Mouse (Mus musculus): ENCODE measurements at regions not wholly inside any gene's neighbourhood (a gene's known extent, or its start where the extent isn't known, plus 50 kb on each side); places are given as distances from the start of the nearest gene placed in this dataset.
A peak's percentile ranks its signal among the peaks of the same experiment; 100 is the strongest.

DNA sequence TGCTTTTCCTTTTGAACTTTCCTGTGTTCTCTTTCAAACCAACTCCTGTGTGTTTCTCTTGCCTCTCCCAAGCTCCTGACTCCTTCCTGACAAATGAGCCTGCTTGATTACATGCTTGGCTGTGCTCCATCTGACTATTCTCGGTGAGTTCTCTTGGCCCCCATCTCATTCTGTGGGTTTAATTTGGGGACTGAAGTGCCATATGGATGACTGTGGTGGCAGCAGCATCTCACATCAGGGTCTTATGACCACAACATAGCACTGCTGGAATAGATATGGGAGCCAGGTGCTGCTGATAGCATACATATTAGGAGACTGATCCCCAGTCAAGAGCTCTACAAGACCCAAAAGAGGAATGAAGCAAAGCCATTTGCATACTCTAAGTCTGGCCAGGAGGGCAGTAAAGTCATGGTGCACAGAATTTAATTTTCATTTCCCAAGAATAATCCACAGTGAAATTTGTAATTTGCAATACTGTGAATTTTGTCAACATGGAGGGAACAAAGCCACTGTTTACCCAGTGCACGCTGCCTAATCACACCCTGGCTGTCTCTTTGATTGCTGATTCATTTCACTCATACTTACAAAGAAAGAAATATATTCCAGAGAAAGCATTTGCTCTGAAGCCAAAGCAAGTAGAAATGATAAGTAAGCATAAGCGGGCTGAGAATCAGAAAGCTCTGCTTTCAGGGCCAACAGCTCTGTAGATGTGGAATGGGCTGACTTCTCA, 1478.4 kb upstream of the Gm7489 start:
- Histone ChIP-seq H3K4me1 (ENCODE audit: control insufficient read depth, insufficient read depth, low read length) (no peaks in the 10 kb centered on the region), H3K9me3 (replicated peaks; ENCODE audit: control insufficient read depth, low read length) (no peaks in the 10 kb centered on the region), H3K27ac (ENCODE audit: low read length) (no peak overlapping the region), H3K9ac (ENCODE audit: low read length) (no peak overlapping the region), H3K4me3 (replicated peaks; ENCODE audit: low read length) (no peak overlapping the region), H3K36me3 (ENCODE audit: control insufficient read depth, insufficient read depth, low read length) (no peaks in the 10 kb centered on the region), H3K27me3 (ENCODE audit: control insufficient read depth, insufficient read depth, low read length) (no peaks in the 10 kb centered on the region), H3K4me2 (ENCODE audit: low read depth, low read length) (no peak overlapping the region)
- 52% methylated on average over 3 of the region's 3 CpGs for WGBS
- ATAC-seq (ENCODE audit: insufficient read depth, low FRiP score) = no peak

DNA sequence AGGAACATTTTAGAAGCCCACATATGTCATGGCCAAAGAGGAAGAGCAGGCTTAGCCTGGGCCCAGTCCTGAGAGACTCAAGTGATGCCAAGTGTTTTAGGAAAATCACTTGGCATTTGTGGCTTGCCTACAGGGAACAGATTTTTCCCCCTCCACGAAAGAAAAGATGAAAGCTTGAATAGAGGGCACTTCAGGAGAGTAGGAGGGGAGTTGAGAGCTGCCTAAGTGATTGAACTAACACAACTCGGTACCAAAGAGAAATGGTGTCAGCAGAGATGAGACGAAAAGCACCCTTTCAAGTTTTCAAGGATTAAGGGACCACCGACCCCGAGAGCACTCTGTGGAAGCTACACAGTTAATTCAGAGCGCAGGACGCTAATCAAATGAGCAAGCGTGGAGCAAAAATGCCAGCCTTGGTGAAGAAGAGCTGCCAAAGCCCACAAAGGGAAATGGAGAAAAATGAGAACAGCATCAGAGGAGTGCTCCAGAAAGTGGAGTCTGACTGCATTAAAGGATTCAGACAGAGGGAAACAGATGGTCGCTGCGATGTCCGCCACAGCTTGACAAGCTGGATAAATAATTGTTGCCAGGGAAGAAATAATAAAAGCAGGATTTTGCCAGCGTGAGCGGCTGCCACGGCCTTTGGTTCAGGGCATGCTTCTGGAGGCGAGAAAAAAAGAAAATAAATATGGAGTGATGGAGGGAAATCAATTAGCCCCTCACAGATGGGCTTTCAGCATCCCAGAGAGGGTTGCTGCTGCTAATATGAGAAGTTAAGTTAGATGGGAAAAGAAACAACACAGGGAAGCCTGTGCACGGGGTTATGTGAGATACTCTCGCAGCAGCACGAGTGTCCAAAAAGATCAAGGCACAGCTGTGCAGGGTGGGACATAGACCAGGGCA, 1471.6 kb upstream of the Gm7489 start:
- no peak overlapping the region for H3K9ac ChIP-seq (ENCODE audit: low read length)
- no peak overlapping the region for H3K27ac ChIP-seq (ENCODE audit: low read length)
- no peaks in the 10 kb centered on the region for H3K9me3 ChIP-seq (replicated peaks; ENCODE audit: control insufficient read depth, low read length)
- 38% methylated on average over 18 of the region's 18 CpGs for WGBS
- H3K4me1 ChIP-seq (ENCODE audit: control insufficient read depth, insufficient read depth, low read length) = no peaks in the 10 kb centered on the region
- H3K4me3 ChIP-seq (replicated peaks; ENCODE audit: low read length) = no peak overlapping the region
- H3K36me3 ChIP-seq (ENCODE audit: control insufficient read depth, insufficient read depth, low read length) = no peaks in the 10 kb centered on the region
- no peak for ATAC-seq (ENCODE audit: insufficient read depth, low FRiP score)
- H3K4me2 ChIP-seq (ENCODE audit: low read depth, low read length) = peak overlapping the region; percentile 30
- H3K27me3 ChIP-seq (ENCODE audit: control insufficient read depth, insufficient read depth, low read length) = no peaks in the 10 kb centered on the region

DNA sequence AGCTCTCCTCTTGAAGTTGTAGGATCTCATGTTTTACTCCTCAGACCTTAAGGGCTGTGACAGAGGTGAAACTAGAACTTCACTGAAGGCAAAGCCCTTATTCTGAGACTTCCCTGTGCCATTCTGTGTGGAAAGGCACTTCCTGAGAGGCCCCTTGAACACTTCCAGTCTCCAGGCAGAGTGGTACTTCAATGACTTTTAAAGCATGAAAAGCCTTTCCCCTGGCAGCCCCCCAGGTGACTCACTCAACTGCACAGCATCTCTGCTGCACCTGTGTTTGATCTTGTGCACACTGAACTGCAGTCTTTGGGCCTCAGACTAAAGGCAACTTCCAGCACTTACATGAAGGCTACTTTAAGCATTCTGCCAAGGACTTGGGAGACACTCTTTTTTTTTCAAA, 1458.7 kb upstream of the Gm7489 start:
- Histone ChIP-seq H3K36me3 (ENCODE audit: control insufficient read depth, insufficient read depth, low read length) (no peaks in the 10 kb centered on the region), H3K9me3 (replicated peaks; ENCODE audit: control insufficient read depth, low read length) (no peaks in the 10 kb centered on the region), H3K4me3 (replicated peaks; ENCODE audit: low read length) (no peak overlapping the region), H3K4me2 (ENCODE audit: low read depth, low read length) (no peak overlapping the region), H3K9ac (ENCODE audit: low read length) (no peak overlapping the region), H3K27me3 (ENCODE audit: control insufficient read depth, insufficient read depth, low read length) (no peaks in the 10 kb centered on the region), H3K4me1 (ENCODE audit: control insufficient read depth, insufficient read depth, low read length) (no peaks in the 10 kb centered on the region), H3K27ac (ENCODE audit: low read length) (no peak overlapping the region)
- ATAC-seq (ENCODE audit: insufficient read depth, low FRiP score) = no peak

DNA sequence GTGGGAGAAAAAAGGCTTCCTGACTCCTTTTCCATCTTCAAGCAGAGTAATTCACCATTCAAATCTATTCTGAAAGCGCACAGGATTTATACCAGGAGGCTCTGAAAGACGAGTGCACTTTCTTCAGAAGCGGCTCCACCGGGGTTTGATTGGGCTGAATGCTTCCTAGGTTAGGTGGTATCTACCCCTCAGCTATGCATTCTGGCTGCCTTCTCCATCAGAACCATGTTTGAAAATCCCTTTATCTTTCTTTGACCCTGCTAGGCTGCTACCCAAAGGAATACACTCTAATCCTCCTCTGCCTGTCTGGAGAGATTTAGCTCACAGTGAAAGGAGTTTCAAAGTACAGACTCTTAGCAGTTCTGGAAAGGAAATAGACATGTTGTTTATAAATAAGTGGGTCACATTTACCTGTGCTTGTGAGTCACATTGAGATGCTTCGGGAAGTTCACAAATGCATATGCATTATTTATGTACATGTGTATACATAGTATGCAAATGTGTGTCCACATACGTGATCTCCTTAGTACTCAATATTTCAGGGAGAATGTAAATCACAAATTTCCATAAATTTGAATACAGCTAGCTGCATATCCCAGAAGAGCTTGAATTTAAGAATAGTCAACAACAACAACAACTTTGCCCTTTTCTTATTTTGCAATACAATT, 1454.1 kb upstream of the Gm7489 start:
- Histone ChIP-seq H3K27ac (ENCODE audit: low read length) (no peak overlapping the region), H3K27me3 (ENCODE audit: control insufficient read depth, insufficient read depth, low read length) (no peaks in the 10 kb centered on the region), H3K9me3 (replicated peaks; ENCODE audit: control insufficient read depth, low read length) (no peaks in the 10 kb centered on the region), H3K36me3 (ENCODE audit: control insufficient read depth, insufficient read depth, low read length) (no peaks in the 10 kb centered on the region), H3K4me3 (replicated peaks; ENCODE audit: low read length) (no peak overlapping the region), H3K9ac (ENCODE audit: low read length) (no peak overlapping the region), H3K4me2 (ENCODE audit: low read depth, low read length) (no peak overlapping the region), H3K4me1 (ENCODE audit: control insufficient read depth, insufficient read depth, low read length) (no peaks in the 10 kb centered on the region)
- 88% methylated on average over 6 of the region's 6 CpGs for WGBS
- no peak for ATAC-seq (ENCODE audit: insufficient read depth, low FRiP score)

DNA sequence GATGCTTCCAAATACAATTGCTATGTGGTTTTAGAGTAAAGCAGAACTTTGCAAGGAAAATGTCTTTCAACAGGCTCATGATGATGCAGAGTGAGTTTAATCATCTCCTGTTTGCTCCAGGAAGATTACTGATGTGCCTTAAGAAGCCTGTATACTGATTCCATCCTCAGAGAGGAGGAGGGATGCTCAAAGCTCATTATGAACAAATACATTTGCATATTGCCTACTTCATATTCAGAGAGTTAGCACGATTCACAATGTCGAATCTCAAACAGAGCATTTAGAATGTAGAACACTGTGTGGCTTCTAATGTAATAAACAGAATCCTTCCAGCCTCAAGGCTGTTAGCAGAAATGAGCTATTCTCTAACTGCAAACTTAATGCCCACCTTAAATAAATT, 1451.1 kb upstream of the Gm7489 start:
- ATAC-seq (ENCODE audit: insufficient read depth, low FRiP score) = no peak
- Histone ChIP-seq H3K9ac (ENCODE audit: low read length) (no peak overlapping the region), H3K27me3 (ENCODE audit: control insufficient read depth, insufficient read depth, low read length) (no peaks in the 10 kb centered on the region), H3K4me3 (replicated peaks; ENCODE audit: low read length) (no peak overlapping the region), H3K4me1 (ENCODE audit: control insufficient read depth, insufficient read depth, low read length) (no peaks in the 10 kb centered on the region), H3K27ac (ENCODE audit: low read length) (no peak overlapping the region), H3K36me3 (ENCODE audit: control insufficient read depth, insufficient read depth, low read length) (no peaks in the 10 kb centered on the region), H3K4me2 (ENCODE audit: low read depth, low read length) (no peak overlapping the region), H3K9me3 (replicated peaks; ENCODE audit: control insufficient read depth, low read length) (no peaks in the 10 kb centered on the region)
- WGBS = 82% methylated on average over 2 of the region's 2 CpGs

DNA sequence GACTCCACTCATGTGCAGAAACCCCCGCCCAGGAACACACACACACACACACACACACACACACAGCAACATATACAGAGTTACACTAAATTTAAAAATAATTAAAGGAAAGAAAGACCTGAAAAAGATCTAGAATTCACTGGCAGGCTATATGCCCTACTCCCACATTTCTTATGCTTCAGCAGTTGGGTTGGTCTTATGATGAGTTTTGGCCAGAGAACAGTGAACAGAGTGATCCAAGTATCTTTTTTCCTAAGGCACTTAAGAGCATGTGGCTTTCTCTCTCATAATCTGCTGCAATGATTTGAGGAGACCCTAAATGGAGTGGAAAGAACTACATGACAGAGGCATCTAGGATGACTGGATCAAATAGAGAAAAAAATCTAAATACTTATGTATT, 1446.3 kb upstream of the Gm7489 start:
- H3K36me3 ChIP-seq (ENCODE audit: control insufficient read depth, insufficient read depth, low read length) = no peaks in the 10 kb centered on the region
- no peak overlapping the region for H3K27ac ChIP-seq (ENCODE audit: low read length)
- ATAC-seq (ENCODE audit: insufficient read depth, low FRiP score) = no peak
- whole genome bisulfite sequencing = 92% methylated on average over 1 of the region's 1 CpGs
- H3K9me3 ChIP-seq (replicated peaks; ENCODE audit: control insufficient read depth, low read length) = no peaks in the 10 kb centered on the region
- H3K4me1 ChIP-seq (ENCODE audit: control insufficient read depth, insufficient read depth, low read length) = no peaks in the 10 kb centered on the region
- H3K4me3 ChIP-seq (replicated peaks; ENCODE audit: low read length) = no peak overlapping the region
- no peaks in the 10 kb centered on the region for H3K27me3 ChIP-seq (ENCODE audit: control insufficient read depth, insufficient read depth, low read length)
- no peak overlapping the region for H3K9ac ChIP-seq (ENCODE audit: low read length)
- no peak overlapping the region for H3K4me2 ChIP-seq (ENCODE audit: low read depth, low read length)

DNA sequence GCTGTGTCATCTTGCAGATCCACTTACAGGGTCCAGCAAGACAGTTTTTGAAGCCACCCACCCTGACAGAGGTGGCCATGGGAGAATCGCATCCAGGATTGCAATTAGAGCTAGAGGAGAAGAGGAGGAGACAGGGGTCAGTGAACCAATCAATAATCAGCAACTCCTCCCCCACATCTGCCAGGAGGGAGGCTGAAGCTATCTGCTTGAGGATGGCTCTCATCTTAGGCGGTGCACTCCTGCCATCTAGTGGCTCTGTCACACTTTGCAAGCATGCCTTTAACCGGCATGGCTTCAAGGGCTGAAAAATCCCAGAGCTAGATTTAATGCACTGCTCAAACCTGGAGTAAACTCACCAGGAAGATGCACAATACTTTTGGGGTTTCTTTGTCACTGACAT, 1425.9 kb upstream of the Gm7489 start:
- Histone ChIP-seq H3K4me2 (ENCODE audit: low read depth, low read length) (no peak overlapping the region), H3K4me1 (ENCODE audit: control insufficient read depth, insufficient read depth, low read length) (no peaks in the 10 kb centered on the region), H3K27me3 (ENCODE audit: control insufficient read depth, insufficient read depth, low read length) (no peaks in the 10 kb centered on the region), H3K27ac (ENCODE audit: low read length) (no peak overlapping the region), H3K36me3 (ENCODE audit: control insufficient read depth, insufficient read depth, low read length) (no peaks in the 10 kb centered on the region), H3K9me3 (replicated peaks; ENCODE audit: control insufficient read depth, low read length) (no peaks in the 10 kb centered on the region), H3K4me3 (replicated peaks; ENCODE audit: low read length) (no peak overlapping the region), H3K9ac (ENCODE audit: low read length) (no peak overlapping the region)
- WGBS = 3% methylated on average over 3 of the region's 3 CpGs
- peak; percentile 56; the same call in 1 of the 2 replicates for ATAC-seq (ENCODE audit: insufficient read depth, low FRiP score)

DNA sequence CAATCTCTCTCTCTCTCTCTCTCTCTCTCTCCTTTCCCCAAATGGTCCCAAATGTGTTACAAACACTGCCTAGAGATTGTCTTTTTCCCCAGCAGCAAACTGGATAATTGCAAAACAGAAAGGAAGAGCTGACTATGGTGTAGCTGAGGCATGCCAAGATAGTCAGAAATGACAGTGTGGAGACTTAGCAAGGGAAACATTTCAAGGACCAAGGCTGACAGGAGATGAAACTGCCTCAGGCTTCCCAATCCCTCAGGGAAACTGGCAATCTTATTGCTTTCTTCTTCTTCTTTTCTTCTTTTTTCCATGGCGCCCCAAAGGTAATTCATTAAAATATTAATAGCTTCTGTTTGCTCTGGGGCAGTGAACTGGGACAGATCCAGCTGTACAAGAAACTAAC, 1425.4 kb upstream of the Gm7489 start:
- no peaks in the 10 kb centered on the region for H3K4me1 ChIP-seq (ENCODE audit: control insufficient read depth, insufficient read depth, low read length)
- no peak overlapping the region for H3K9ac ChIP-seq (ENCODE audit: low read length)
- H3K36me3 ChIP-seq (ENCODE audit: control insufficient read depth, insufficient read depth, low read length) = no peaks in the 10 kb centered on the region
- H3K9me3 ChIP-seq (replicated peaks; ENCODE audit: control insufficient read depth, low read length) = no peaks in the 10 kb centered on the region
- 74% methylated on average over 1 of the region's 1 CpGs for WGBS
- no peak overlapping the region for H3K4me3 ChIP-seq (replicated peaks; ENCODE audit: low read length)
- no peaks in the 10 kb centered on the region for H3K27me3 ChIP-seq (ENCODE audit: control insufficient read depth, insufficient read depth, low read length)
- no peak for ATAC-seq (ENCODE audit: insufficient read depth, low FRiP score)
- H3K27ac ChIP-seq (ENCODE audit: low read length) = no peak overlapping the region
- H3K4me2 ChIP-seq (ENCODE audit: low read depth, low read length) = no peak overlapping the region
